Mouse (Mus musculus): ENCODE measurements around the gene Elovl2.

DNA sequence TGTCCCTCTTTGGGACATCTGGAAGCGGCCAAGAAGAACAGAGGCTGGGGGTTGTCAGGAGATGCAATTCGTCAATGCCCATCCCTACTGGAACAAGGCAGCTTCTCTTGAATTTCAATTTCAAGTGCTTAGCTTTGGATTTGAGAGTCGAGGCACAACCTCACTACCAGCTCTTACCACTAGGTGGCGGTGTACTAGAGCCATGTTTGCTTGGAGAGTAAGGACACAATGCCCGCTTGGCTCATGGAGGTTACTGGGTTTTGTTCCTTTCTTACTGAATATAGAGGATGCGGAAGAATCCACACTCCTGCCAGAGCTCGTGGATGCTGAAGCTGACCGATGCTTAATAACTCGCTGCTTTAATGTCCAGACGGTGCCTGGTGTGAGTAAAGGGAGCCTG, 73.9 kb downstream of the Elovl2 start:
- TF ChIP-seq POLR2A (IDR thresholded peaks at IDR 0.05; ENCODE audit: control insufficient read depth, extremely low read depth, insufficient read depth, low read length, poor library complexity) (no peak), CTCF (IDR thresholded peaks at IDR 0.05; ENCODE audit: borderline replicate concordance, control insufficient read depth, extremely low read depth, insufficient read depth, low read length, poor library complexity) (peak; percentile 14; the same call in 1 of the 2 replicates)

Measured in thymus, adult 2 months (tissue).